Mouse (Mus musculus): ENCODE data around the gene Fmod.

DNA sequence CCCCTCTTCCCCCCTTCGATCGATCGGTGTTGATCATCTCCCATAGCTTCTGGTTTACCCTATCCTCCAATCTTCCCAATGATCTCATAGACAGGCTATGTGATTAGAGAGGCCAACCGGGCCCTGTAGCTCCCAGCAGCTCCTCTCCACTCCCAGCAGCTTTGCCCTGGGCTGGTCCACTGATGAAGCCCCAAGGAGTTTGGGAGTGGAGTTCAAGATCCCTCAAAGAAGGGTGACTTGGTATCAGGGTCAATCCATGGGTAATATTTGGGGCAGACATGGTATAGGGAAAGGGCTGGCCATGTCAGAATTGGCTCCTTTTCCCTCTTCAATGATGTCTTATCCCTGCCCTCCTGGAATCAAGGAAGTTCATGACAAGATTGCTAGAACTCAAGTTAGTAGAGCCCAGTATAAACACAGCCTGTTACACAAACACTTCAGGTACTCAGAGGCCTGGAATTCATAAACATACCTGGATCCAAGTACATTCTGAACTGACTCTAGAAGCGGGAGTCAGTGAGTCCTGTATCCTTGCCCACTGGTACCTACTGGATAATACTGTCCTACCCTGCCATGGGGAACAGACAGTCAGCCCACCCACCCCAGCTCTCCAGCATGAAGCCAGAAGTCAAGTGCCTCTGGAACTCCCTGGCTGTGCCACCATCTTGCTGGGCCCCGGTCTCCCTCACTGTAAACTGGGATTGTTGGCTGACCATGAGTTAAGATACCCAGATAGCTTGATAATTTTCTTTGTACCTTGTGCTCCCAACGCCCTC lies 60.2 kb downstream of the Fmod start:
- TF ChIP-seq CTCF (IDR thresholded peaks at IDR 0.05) = no peak
- TF ChIP-seq EP300 (IDR thresholded peaks at IDR 0.05) = peak; percentile 94
